Mouse (Mus musculus) liver, postnatal 0 days (tissue): ENCODE measurements around the gene Smad1.

ENCODE experiments used
- CTCF ChIP-seq: sonication (generic); IDR thresholded peaks from 2 replicates; pipeline ENCODE4 v1.5.1; 2016; ENCODE audit warnings: antibody characterized with exemption, low read depth
- EP300 ChIP-seq: IDR thresholded peaks from 2 replicates; pipeline ENCODE4 v1.6.1; 2016; ENCODE audit warnings: antibody characterized with exemption, low read depth, mild to moderate bottlenecking

GRCm38 (mm10) chr8:79398994-79399650, at the start of gene Smad1:
- no peak for TF ChIP-seq CTCF
- no peak for TF ChIP-seq EP300
